Mouse (Mus musculus) forebrain, embryonic 12.5 days (tissue): ENCODE measurements around the gene Pheta2. TPM values are rescaled to one million over a fixed set of nuclear protein-coding genes. Genes with fewer than 3 reads are reported as not detected.

Experiments used
- ATAC-seq: fragments of 200-750 bp; cut with Nextera tagmentation; 2 replicates; pipeline ENCODE4 v1.8.0; 2017; ENCODE audit warnings: moderate TSS enrichment; ENCODE audit not compliant: low FRiP score
- H3K27ac ChIP-seq: fragments of 300-500 bp; sonication (generic); 2 replicates; pipeline ENCODE4 v1.5.1; 2016; ENCODE audit warnings: mild to moderate bottlenecking
- H3K27me3 ChIP-seq: fragments of 300-500 bp; sonication (generic); 2 replicates; pipeline ENCODE4 v1.6.1; 2016; ENCODE audit warnings: mild to moderate bottlenecking
- H3K36me3 ChIP-seq: fragments of 300-500 bp; sonication (generic); replicated peaks from 2 replicates; pipeline ENCODE4 v1.6.1; 2016; ENCODE audit warnings: mild to moderate bottlenecking
- H3K4me1 ChIP-seq: fragments of 300-500 bp; sonication (generic); 2 replicates; pipeline ENCODE4 v1.6.1; 2016
- H3K4me2 ChIP-seq: fragments of 300-500 bp; sonication (generic); 2 replicates; pipeline ENCODE4 v1.6.1; 2016; ENCODE audit warnings: mild to moderate bottlenecking, moderate library complexity
- H3K4me3 ChIP-seq: fragments of 300-500 bp; sonication (generic); replicated peaks from 2 replicates; pipeline ENCODE4 v1.5.1; 2016; ENCODE audit warnings: mild to moderate bottlenecking
- H3K9ac ChIP-seq: fragments of 300-500 bp; sonication (generic); 2 replicates; pipeline ENCODE4 v1.6.1; 2016; ENCODE audit warnings: mild to moderate bottlenecking
- H3K9me3 ChIP-seq: fragments of 300-500 bp; sonication (generic); 2 replicates; pipeline ENCODE4 v1.6.1; 2016
- WGBS: fragments of 180-500 bp; shearing (Covaris S2); methylation state at CpG from one replicate; pipeline ENCODE4 v1.1.7; 2016; 5-methylcytosine and 5-hydroxymethylcytosine counted together
- polyA plus RNA-seq: library from polyadenylated mRNA; unstranded; fragments of >200 nt; fragmentation: Nextera tagmentation; extraction: Ambion mirVana; gene quantifications from 2 replicates; pipeline ENCODE4 v1.2.1, GENCODE M21; 2016

Gene Pheta2
- polyA plus RNA-seq, 1 experiment from 2014 or later: 3.6 TPM

DNA sequence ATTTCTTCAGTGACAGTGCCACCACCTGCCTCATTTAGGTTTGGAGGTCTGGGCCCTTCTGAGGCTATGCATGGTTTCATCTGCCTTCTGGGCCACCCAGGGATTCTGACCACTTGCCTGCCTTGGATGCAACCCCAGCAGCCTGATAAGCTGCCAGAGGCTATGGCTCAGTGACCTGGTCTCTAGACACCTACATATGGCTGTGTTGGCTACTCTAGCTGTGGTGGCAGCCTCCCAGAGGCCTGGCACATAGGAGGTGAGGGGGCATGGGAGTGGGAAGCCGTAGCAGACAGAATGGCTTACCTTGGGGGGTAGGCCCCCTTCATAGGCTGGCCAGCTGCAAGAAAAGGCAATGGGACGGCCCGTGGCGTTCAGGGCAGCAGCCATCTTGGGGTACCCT is 3.5 kb upstream of the Pheta2 start:
- H3K36me3 ChIP-seq: peaks cover 21% of the 10 kb centered on the region; the same call in 1 of the 2 replicates
- H3K4me2 ChIP-seq: no peak overlapping the region
- no peak overlapping the region for H3K9ac ChIP-seq
- WGBS: 90% methylated on average over 4 of the region's 4 CpGs
- ATAC-seq: no peak
- peaks cover 11% of the 10 kb centered on the region for H3K27me3 ChIP-seq
- no peak overlapping the region for H3K4me3 ChIP-seq
- H3K9me3 ChIP-seq: no peaks in the 10 kb centered on the region
- no peak overlapping the region for H3K27ac ChIP-seq
- H3K4me1 ChIP-seq: peaks cover 22% of the 10 kb centered on the region

DNA sequence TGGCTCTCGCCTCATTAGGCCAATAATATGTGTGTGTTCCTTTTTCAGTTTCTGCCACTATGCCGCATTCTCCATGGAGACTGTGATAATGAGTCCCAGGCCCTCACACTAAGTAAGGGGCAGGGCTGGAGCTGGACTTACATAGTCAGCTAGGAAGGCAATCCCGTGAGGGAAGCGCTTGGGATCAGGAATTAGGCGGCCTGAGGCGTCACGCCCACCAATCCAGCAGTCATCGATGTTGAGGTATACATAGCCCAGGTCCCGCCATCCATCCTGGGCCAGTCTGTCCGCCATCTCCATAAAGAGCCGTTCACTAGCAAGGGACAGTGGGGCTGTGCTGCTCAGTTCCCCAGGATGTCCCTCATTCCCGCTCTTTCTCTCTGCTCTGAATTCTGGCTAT is 2.1 kb upstream of the Pheta2 start:
- 74% methylated on average over 12 of the region's 12 CpGs for WGBS
- Histone ChIP-seq H3K9me3 (no peaks in the 10 kb centered on the region), H3K4me3 (no peak overlapping the region), H3K36me3 (peaks cover 21% of the 10 kb centered on the region; the same call in 1 of the 2 replicates), H3K9ac (no peak overlapping the region), H3K27me3 (peaks cover 26% of the 10 kb centered on the region), H3K27ac (no peak overlapping the region), H3K4me2 (no peak overlapping the region), H3K4me1 (peaks cover 32% of the 10 kb centered on the region)
- ATAC-seq: no peak

DNA sequence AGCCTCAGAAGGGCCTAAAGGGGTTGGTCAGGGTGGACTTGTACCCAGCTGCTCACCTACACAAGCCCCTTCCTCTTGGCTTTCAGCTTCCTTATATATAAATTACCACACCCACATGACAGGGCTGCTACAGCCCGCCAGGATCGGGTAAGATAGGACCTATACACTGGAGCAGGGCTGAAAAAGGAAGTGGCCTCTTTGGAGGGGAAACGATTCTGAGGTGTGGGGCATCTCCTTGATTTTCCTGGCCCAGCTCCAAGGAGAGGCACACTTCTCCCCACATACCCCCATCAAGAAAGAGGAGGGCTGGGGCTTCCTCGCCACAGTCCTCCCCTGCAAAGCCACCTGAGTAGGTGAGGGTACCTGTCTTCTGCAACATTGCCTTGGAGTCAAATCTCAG is 867 bp upstream of the Pheta2 start:
- H3K27me3 ChIP-seq: peaks cover 26% of the 10 kb centered on the region
- 49% methylated on average over 4 of the region's 4 CpGs for WGBS
- peaks cover 21% of the 10 kb centered on the region; the same call in 1 of the 2 replicates for H3K36me3 ChIP-seq
- H3K4me2 ChIP-seq: peak overlapping the region; percentile 60
- H3K27ac ChIP-seq: no peak overlapping the region
- H3K9me3 ChIP-seq: no peaks in the 10 kb centered on the region
- H3K4me3 ChIP-seq: peak overlapping the region; percentile 50
- ATAC-seq: no peak
- peak overlapping the region; percentile 72 for H3K9ac ChIP-seq
- peaks cover 32% of the 10 kb centered on the region for H3K4me1 ChIP-seq

DNA sequence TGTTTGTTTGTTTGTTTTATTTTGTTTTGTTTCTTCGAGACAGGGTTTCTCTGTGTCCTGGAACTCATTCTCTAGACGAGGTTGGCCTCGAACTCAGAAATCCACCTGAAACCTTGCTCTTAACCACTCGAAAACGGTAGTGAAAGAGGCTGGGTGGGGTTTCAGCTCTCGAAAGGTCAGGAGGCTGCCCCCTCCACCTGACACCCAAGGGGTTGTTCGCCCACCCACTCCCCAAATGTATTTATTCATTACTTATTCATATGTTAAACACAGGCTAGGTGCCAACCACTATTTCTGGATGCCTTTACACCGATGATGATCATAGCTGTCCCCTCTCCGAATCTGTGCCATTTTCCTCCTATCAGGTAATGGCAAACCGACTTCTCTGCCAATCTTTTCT is 408 bp downstream of the Pheta2 start:
- Histone ChIP-seq H3K27ac (no peak overlapping the region), H3K36me3 (peaks cover 18% of the 10 kb centered on the region; the same call in 1 of the 2 replicates), H3K9ac (peak overlapping the region; percentile 72), H3K4me3 (peak overlapping the region; percentile 50), H3K4me2 (peak overlapping the region; percentile 60), H3K4me1 (peaks cover 32% of the 10 kb centered on the region), H3K9me3 (no peaks in the 10 kb centered on the region), H3K27me3 (peaks cover 26% of the 10 kb centered on the region)
- ATAC-seq: 0 out of 2 replicates have a peak, but pooled peaks have one; percentile 8
- 58% methylated on average over 10 of the region's 10 CpGs for WGBS

DNA sequence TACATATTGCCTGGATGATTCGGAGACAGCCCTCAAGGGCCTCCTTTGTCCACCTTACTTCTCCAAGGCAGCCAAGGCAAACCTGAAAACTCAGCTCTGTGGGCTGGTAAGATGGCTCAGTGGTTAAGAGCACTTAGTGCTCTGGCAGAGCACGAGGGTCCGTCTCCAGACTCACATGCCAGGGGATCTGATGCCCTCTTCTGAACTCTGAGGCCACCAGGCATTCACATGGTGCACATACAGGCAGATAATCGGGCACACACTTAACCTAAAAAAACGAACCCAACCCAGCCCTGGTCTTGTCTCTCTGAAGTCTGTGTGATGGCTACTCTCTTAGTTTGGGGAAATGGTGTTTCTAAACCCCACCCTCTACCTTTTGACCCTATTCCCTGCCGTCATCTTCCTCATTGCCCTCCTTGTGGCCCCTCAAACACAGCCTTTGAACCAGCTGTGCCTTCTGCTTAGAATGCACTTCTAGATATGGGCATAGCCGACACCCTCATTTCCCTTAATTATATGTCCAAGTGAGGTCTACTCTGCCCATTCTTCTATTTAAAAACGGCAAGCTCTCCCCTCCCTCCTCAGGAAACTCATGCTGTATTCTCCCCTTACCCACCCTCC is 1.0 kb downstream of the Pheta2 start:
- no peak overlapping the region for H3K4me3 ChIP-seq
- no peaks in the 10 kb centered on the region for H3K9me3 ChIP-seq
- H3K36me3 ChIP-seq: peaks cover 12% of the 10 kb centered on the region; the same call in 1 of the 2 replicates
- H3K27ac ChIP-seq: no peak overlapping the region
- WGBS: 81% methylated on average over 8 of the region's 8 CpGs
- peaks cover 26% of the 10 kb centered on the region for H3K27me3 ChIP-seq
- H3K4me2 ChIP-seq: 0 out of 2 replicates have a peak overlapping the region, but pooled peaks have one; percentile 60
- no peak overlapping the region for H3K9ac ChIP-seq
- no peak for ATAC-seq
- peaks cover 32% of the 10 kb centered on the region for H3K4me1 ChIP-seq

DNA sequence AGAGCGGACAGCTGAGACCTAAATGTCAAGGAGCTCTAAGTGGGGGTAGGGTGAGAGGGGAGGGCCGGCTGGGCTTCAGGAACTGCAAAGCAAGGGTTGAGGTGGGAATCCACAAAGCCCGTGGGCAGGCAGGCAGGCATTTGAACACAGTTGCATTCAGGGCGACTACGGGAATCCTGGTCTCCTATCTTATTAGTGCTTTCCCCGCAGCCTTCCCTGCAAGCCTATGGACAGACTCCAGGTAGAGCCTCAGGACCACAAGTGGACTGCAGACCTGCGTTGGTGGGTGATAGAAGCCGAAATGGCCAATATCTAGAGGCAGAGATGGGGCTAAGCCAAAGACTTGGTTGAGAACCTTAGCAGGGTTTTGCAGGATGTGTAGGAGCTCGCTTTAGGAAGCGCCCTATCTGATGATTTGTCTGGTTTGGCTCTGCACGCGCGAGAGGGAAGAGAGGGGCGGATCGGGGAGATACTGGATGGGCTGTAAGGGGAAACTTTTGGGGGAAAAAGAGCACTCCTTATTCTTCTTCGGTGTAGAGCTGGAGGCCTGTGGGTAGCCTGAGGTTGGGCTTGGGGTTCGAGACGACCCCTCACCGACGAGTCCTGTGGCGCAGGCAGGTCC is 1.8 kb downstream of the Pheta2 start:
- Histone ChIP-seq H3K4me2 (peak overlapping the region; percentile 51), H3K9ac (peak overlapping the region; percentile 47), H3K27me3 (peaks cover 26% of the 10 kb centered on the region), H3K27ac (no peak overlapping the region), H3K36me3 (peaks cover 5% of the 10 kb centered on the region; the same call in 1 of the 2 replicates), H3K9me3 (no peaks in the 10 kb centered on the region), H3K4me1 (peaks cover 32% of the 10 kb centered on the region), H3K4me3 (peak overlapping the region; percentile 37)
- ATAC-seq: no peak
- WGBS: 44% methylated on average over 21 of the region's 21 CpGs

DNA sequence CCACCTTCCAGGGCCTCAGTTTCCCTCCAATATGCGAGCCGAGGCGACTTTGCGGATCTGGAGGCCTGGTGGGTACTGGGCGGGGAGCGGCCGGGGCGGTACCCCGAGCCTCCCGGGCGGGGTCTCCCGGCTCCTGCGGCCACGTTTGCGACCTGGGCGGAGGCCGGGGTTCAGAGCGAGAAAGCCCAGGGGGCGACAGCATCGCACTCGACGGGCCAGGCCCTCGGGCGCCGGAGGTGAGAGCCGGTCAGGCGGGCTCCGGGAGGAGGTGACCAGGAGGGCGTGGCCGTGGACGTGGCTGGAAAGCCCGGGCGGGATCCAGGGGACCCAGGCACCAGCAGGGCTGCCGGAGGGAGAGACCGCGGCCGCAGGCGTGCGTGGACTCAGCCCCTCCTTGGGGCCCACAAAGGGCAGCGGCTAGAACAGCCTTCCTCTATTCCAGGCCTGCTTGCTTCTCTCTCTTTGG is 2.3 kb downstream of the Pheta2 start:
- no peaks in the 10 kb centered on the region for H3K9me3 ChIP-seq
- H3K27ac ChIP-seq: peak overlapping the region; percentile 36; the same call in 1 of the 2 replicates
- 4% methylated on average over 40 of the region's 40 CpGs for WGBS
- H3K9ac ChIP-seq: peak overlapping the region; percentile 47
- peaks cover 26% of the 10 kb centered on the region for H3K27me3 ChIP-seq
- peaks cover 32% of the 10 kb centered on the region for H3K4me1 ChIP-seq
- H3K4me2 ChIP-seq: peak overlapping the region; percentile 51
- 0 out of 2 replicates have a peak, but pooled peaks cover under 1% of the 10 kb centered on the region for H3K36me3 ChIP-seq
- ATAC-seq: no peak
- peak overlapping the region; percentile 37 for H3K4me3 ChIP-seq

DNA sequence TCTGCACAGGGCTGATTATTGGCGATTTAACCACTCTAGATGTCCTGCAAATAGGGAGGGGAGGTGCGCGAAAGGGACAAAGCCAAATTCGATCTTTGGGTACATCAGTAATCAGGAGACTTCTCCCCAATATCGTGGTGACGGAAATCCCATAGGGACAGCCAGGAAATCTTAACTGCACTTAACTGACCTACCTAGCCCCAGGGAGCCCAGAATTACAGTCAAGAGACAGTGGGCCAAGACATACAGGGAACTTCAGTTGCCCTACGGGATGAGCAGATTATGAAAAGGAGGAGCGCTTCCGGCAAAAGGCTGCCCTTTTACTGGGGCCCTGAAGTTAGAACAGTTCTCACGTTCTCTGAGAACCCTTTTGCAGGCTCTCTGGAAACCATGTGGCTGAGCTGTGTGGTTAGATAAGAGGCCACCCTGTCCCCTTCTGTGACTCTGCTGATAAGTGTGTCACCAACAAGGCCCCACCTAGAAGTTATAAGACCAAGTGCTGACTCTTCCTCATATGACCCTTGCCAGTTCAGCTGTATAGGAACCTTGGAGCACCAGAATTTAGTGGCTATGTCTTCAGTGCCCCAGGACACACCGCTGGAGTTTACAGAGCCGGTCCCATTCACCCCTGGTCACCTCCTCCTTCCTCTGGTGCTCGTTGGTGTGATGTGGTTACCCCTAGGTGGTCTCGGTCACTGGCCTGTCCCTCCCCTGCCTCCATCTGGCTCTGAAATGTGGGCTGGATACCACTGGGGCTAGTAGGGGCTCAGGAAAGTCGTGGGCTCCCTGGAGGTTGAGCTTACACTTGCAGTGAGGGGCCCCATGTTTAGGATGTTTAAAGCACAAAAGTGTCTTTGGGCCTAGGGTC is 3.2 kb downstream of the Pheta2 start:
- Histone ChIP-seq H3K36me3 (no peaks in the 10 kb centered on the region), H3K4me2 (peak overlapping the region; percentile 51; the same call in 1 of the 2 replicates), H3K27me3 (peaks cover 26% of the 10 kb centered on the region), H3K4me1 (peaks cover 30% of the 10 kb centered on the region), H3K9me3 (no peaks in the 10 kb centered on the region), H3K9ac (peak overlapping the region; percentile 47), H3K27ac (0 out of 2 replicates have a peak overlapping the region, but pooled peaks have one; percentile 36), H3K4me3 (no peak overlapping the region)
- no peak for ATAC-seq
- 76% methylated on average over 15 of the region's 15 CpGs for WGBS

DNA sequence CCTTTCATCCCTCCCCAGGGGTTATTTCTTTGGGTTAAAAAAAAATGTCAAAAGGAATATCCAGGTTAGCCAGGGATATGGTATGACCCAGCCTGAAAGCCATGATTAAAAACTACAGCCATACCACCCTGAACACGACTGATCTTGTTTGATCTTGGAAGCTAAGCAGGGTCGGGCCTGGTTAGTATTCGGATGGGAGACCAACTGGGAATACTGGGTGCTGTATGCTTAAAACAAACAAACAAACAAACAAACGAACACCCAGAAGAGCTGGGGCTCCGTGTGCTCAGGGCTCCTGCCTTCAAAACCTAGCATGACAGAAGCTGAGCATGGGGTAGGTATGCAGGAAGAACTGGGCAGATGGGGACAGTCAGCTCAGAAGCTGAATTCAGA is 3.8 kb downstream of the Pheta2 start:
- peaks cover 26% of the 10 kb centered on the region for H3K27me3 ChIP-seq
- H3K9ac ChIP-seq: no peak overlapping the region
- H3K4me3 ChIP-seq: no peak overlapping the region
- peaks cover 30% of the 10 kb centered on the region for H3K4me1 ChIP-seq
- no peaks in the 10 kb centered on the region for H3K36me3 ChIP-seq
- WGBS: 83% methylated on average over 5 of the region's 5 CpGs
- no peak overlapping the region for H3K27ac ChIP-seq
- ATAC-seq: no peak
- no peaks in the 10 kb centered on the region for H3K9me3 ChIP-seq
- no peak overlapping the region for H3K4me2 ChIP-seq

DNA sequence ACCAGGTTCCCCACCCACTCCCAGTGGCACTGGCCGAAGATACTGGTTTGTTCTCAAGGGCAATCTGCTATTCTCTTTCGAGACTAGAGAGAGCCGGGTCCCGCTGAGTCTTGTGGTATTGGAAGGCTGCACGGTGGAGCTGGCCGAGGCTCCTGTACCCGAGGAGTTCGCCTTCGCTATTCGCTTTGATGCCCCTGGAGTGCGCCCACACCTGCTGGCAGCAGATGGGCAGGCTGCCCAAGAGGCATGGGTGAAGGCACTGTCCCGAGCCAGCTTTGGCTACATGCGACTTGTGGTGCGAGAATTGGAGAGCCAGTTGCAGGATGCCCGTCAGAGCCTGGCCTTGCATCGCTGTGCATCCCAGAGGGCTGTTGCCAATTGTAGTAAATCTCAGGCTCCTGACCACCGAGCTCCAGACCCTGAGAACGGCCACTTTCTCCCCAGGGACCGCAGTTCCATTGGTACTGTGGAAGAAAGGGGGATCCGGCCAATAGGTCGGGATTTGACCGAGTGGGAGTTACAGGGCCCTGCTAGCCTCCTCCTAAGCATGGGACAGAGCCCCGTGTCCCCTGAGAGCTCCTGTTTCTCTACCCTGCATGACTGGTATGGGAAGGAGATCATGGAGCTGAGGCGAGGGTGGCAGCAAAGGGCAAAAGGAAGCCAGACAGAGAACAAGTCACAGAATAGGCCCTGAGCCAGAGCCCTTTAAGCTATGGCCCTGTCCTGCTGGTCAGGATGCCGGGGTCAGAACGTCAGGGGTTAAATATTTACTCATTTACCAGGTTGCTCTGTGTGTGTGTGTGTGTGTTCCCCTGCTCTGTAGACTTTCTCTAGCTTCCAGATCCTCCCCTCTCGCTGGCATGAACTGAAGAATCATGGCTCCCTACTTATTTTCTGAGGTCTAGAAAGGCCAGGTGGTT is 4.9 kb downstream of the Pheta2 start:
- no peak overlapping the region for H3K27ac ChIP-seq
- no peak overlapping the region for H3K9ac ChIP-seq
- H3K36me3 ChIP-seq: peaks cover 10% of the 10 kb centered on the region
- no peak overlapping the region for H3K4me3 ChIP-seq
- H3K4me2 ChIP-seq: no peak overlapping the region
- ATAC-seq: no peak
- peaks cover 24% of the 10 kb centered on the region for H3K4me1 ChIP-seq
- H3K27me3 ChIP-seq: peaks cover 26% of the 10 kb centered on the region
- 91% methylated on average over 27 of the region's 27 CpGs for WGBS
- no peaks in the 10 kb centered on the region for H3K9me3 ChIP-seq

DNA sequence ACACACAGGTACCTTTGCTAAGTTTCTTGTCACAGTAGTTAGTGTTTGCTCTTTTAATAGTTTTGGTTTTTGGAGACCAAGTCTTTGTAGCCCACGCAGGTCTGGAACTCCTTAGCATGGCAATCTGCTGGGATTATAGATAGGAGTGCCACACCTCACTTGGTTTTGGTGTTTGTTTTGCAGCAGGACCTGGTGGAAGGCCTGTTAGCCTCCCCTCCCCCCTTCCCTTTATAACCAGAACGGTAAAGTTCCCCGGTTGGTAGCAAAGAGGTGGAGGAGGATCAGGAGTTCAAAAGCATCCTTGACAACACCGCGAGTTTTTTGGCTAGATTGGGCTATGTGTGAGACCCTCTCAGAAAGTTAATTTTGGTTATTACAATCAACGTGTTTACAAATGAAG is 6.2 kb downstream of the Pheta2 start:
- WGBS: 96% methylated on average over 6 of the region's 6 CpGs
- peaks cover 24% of the 10 kb centered on the region for H3K4me1 ChIP-seq
- peaks cover 23% of the 10 kb centered on the region for H3K36me3 ChIP-seq
- peaks cover 17% of the 10 kb centered on the region for H3K27me3 ChIP-seq
- H3K4me2 ChIP-seq: no peak overlapping the region
- H3K9me3 ChIP-seq: no peaks in the 10 kb centered on the region
- H3K4me3 ChIP-seq: no peak overlapping the region
- H3K27ac ChIP-seq: no peak overlapping the region; the same call in 1 of the 2 replicates
- ATAC-seq: no peak
- H3K9ac ChIP-seq: no peak overlapping the region
